Mouse (Mus musculus) hindbrain, embryonic 16.5 days (tissue): Measurements from ENCODE around the gene Ptprn2. TPM values are rescaled to one million over a fixed set of nuclear protein-coding genes. Genes with fewer than 3 reads are reported as not detected.

ENCODE experiments used
- ATAC-seq: fragments of 200-750 bp; cut with Nextera tagmentation; 2 replicates; pipeline ENCODE4 v1.8.0; 2017; ENCODE audit warnings: moderate TSS enrichment, moderate library complexity
- H3K27ac ChIP-seq: fragments of 300-500 bp; sonication (generic); 2 replicates; pipeline ENCODE4 v1.5.1; 2014; ENCODE audit warnings: low read depth, mild to moderate bottlenecking, control low read depth, low read length, moderate library complexity
- H3K27me3 ChIP-seq: fragments of 300-500 bp; sonication (generic); replicated peaks from 2 replicates; pipeline ENCODE4 v1.6.1; 2014; ENCODE audit warnings: low read length; ENCODE audit not compliant: control insufficient read depth, insufficient read depth
- H3K36me3 ChIP-seq: fragments of 300-500 bp; sonication (generic); 2 replicates; pipeline ENCODE4 v1.6.1; 2014; ENCODE audit warnings: mild to moderate bottlenecking, low read length, moderate library complexity, mixed read lengths; ENCODE audit not compliant: control insufficient read depth, insufficient read depth
- H3K4me1 ChIP-seq: fragments of 300-500 bp; sonication (generic); 2 replicates; pipeline ENCODE4 v1.6.1; 2014; ENCODE audit warnings: low read depth, low read length; ENCODE audit not compliant: control insufficient read depth, insufficient read depth
- H3K4me2 ChIP-seq: fragments of 300-500 bp; sonication (generic); 2 replicates; pipeline ENCODE4 v1.6.1; 2014; ENCODE audit warnings: mild to moderate bottlenecking, low read length, control low read depth, moderate library complexity
- H3K4me3 ChIP-seq: fragments of 300-500 bp; sonication (generic); 2 replicates; pipeline ENCODE4 v1.5.1; 2014; ENCODE audit warnings: mild to moderate bottlenecking, low read length, control low read depth, moderate library complexity
- H3K9ac ChIP-seq: fragments of 300-500 bp; sonication (generic); 2 replicates; pipeline ENCODE4 v1.6.1; 2014; ENCODE audit warnings: low read depth, mild to moderate bottlenecking, control low read depth, low read length, moderate library complexity
- H3K9me3 ChIP-seq: fragments of 300-500 bp; sonication (generic); 2 replicates; pipeline ENCODE4 v1.6.1; 2014; ENCODE audit warnings: mild to moderate bottlenecking, low read length, moderate library complexity; ENCODE audit not compliant: control insufficient read depth
- WGBS: fragments of 180-500 bp; shearing (Covaris S2); extraction: QIAGEN DNeasy Blood & Tissue Kit; methylation state at CpG from one replicate; pipeline ENCODE4 v1.1.7; 2014; 5-methylcytosine and 5-hydroxymethylcytosine counted together
- polyA plus RNA-seq: library from polyadenylated mRNA; unstranded; fragments of >200 nt; fragmentation: Nextera tagmentation; extraction: Ambion mirVana; gene quantifications from 2 replicates; pipeline ENCODE4 v1.2.1, GENCODE M21; 2015

Gene Ptprn2
- polyA plus RNA-seq, 1 experiment from 2014 or later: 11.7 TPM

- Histone ChIP-seq H3K9me3 (no peaks in the 10 kb centered on the region), H3K27me3 (no peaks in the 10 kb centered on the region), H3K36me3 (no peaks in the 10 kb centered on the region), H3K4me1 (peaks cover 6% of the 10 kb centered on the region), H3K4me3 (no peak overlapping the region), H3K27ac (peak overlapping the region; percentile 1; the same call in 1 of the 2 replicates), H3K4me2 (no peak overlapping the region), H3K9ac (no peak overlapping the region)
- ATAC-seq: peak; percentile 82
- WGBS: 50% methylated on average over 8 of the region's 8 CpGs
Observed at GRCm38 (mm10) chr12:116968215-116968939, 482.9 kb downstream of the Ptprn2 start.

DNA sequence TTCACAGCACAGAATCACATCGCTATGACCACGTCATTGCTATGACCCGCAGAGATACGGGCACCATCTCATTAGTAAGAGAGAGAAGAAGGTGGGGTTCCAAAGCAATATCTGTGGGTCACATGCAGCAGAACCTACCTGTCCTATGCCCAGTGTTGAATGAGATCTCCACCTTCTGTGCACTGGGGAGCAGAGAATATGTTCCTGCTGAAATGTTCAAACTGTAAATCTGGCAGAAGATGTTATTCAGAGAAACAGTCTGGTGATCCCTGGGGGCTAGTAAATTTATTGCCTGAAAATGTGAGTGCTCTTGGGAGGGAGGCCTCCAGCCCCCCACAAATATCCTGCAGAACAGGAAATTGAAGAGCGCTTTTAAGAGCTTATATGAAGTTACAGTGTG lies 490.0 kb downstream of the Ptprn2 start:
- Histone ChIP-seq H3K4me3 (no peak overlapping the region), H3K36me3 (no peaks in the 10 kb centered on the region), H3K9me3 (no peaks in the 10 kb centered on the region), H3K4me2 (no peak overlapping the region), H3K9ac (no peak overlapping the region), H3K4me1 (peaks cover 2% of the 10 kb centered on the region), H3K27me3 (no peaks in the 10 kb centered on the region), H3K27ac (no peak overlapping the region)
- 88% methylated on average over 5 of the region's 5 CpGs for WGBS
- ATAC-seq: no peak

DNA sequence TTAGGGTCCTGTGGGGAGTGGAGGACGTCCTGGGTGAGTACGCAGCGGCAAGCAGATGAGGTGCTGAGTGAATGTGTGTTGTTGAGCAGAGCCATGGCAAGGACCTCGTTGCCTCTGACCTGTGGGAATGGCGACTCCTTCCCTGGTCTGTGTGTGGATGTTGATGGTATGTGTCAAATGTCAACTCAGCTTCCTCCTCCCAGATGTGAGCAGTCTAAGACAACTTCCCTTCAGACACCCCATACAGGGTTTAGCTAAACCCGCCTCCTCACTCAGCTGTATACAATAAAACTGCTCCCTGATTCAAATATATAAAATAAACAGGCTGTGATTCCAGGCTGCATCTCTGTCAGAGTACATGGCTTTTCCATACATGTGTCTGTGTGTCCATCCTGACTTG lies 491.5 kb downstream of the Ptprn2 start:
- Histone ChIP-seq H3K27me3 (no peaks in the 10 kb centered on the region), H3K4me1 (peaks cover 2% of the 10 kb centered on the region), H3K4me3 (no peak overlapping the region), H3K36me3 (no peaks in the 10 kb centered on the region), H3K27ac (no peak overlapping the region), H3K9me3 (no peaks in the 10 kb centered on the region), H3K4me2 (no peak overlapping the region), H3K9ac (no peak overlapping the region)
- ATAC-seq: no peak
- 85% methylated on average over 6 of the region's 6 CpGs for WGBS

DNA sequence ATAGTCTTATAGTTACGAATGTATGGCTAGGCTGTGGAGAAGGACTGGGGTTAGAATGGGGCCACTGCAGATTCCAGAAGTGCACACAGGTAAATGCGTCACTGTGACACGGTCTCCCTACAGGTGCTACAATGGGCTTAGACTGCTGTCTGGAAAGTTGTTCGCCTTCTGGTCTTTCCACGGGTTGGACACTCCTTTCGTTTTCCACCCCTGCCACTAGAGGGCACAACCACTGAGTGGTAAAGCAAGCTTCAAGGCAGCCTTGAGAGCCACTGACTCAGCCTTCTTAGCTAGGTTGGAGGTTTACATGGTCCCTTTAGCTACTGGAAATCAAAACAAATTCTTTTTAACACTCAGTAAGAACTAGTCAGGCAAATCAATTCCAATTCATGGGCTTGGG lies 492.7 kb downstream of the Ptprn2 start:
- WGBS: 91% methylated on average over 6 of the region's 6 CpGs
- Histone ChIP-seq H3K9me3 (no peaks in the 10 kb centered on the region), H3K9ac (no peak overlapping the region), H3K27ac (no peak overlapping the region), H3K4me2 (no peak overlapping the region), H3K36me3 (no peaks in the 10 kb centered on the region), H3K4me3 (no peak overlapping the region), H3K4me1 (peaks cover 2% of the 10 kb centered on the region; the same call in 1 of the 2 replicates), H3K27me3 (no peaks in the 10 kb centered on the region)
- ATAC-seq: no peak

DNA sequence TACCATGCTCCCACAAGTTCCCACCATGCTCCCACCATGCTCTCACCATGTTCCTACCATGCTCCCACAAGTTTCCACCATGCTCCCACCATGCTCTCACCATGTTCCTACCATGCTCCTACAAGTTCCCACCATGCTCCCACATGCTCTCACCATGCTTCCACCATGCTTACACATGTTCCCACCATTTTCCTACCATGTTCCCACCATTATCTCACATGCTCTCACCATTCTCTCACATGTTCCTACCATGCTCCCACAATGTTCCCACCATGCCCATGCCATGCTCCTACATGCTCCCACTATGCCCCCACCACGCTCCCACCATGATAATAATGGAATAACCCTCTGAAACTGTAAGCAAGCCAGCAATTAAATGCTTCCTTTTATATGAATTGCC lies 495.8 kb downstream of the Ptprn2 start:
- Histone ChIP-seq H3K4me1 (peaks cover 2% of the 10 kb centered on the region; the same call in 1 of the 2 replicates), H3K27ac (no peak overlapping the region), H3K36me3 (no peaks in the 10 kb centered on the region), H3K4me2 (no peak overlapping the region), H3K4me3 (no peak overlapping the region), H3K27me3 (no peaks in the 10 kb centered on the region), H3K9ac (no peak overlapping the region), H3K9me3 (no peaks in the 10 kb centered on the region)
- no peak for ATAC-seq
- WGBS: 87% methylated on average over 1 of the region's 1 CpGs

DNA sequence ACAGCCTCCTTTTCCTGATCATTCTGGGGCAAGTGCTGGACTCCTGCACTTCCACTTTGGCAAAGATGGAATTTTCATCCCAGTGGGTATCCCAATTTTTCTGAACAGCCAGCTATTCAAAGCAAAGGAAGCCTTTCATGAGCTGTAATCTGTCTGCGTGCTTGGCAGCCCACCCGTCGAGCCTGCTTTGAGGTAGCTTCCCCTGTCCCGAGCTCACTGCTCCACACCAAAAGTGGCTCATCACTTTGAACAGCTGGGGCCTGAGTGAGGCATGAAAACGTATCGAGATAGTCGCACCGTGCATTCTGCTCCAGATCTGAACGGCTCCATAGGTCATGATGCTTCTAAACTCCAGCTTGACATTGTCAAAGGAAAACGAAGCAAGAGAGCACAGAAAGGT lies 503.6 kb downstream of the Ptprn2 start:
- Histone ChIP-seq H3K4me2 (no peak overlapping the region), H3K9me3 (no peaks in the 10 kb centered on the region), H3K27me3 (no peaks in the 10 kb centered on the region), H3K9ac (no peak overlapping the region), H3K36me3 (no peaks in the 10 kb centered on the region), H3K4me1 (no peaks in the 10 kb centered on the region), H3K27ac (no peak overlapping the region), H3K4me3 (no peak overlapping the region)
- no peak for ATAC-seq
- WGBS: 28% methylated on average over 10 of the region's 10 CpGs

DNA sequence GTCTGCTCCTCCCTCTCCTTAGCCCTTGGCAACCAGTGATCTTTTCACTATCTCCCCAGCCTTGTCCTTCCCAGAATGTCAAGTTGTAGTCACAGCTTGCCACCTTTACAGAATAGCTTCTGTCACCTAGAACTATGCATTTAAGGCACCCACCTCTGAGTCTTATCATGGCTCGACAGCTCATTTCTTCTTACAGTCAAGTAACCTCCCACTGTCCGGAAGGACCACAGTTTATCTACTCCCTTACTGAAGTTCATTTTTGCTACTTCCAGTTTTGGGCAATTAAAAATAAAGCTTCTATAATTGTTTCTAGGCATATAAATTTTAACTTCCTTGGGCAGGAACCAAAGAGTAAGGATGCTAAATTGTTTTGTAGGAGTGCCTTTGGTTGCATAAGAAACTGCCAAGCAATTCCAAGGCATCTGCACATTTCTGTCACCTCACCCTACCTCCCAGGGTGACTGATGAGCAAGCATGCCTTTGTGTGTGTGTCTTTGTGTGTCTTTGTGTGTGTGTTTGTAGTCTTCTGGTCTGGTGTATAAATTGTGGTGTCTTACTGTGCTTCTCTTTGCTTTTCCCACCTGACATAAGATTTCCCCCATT lies 516.1 kb downstream of the Ptprn2 start:
- 81% methylated on average over 2 of the region's 2 CpGs for WGBS
- Histone ChIP-seq H3K4me2 (no peak overlapping the region), H3K27me3 (no peaks in the 10 kb centered on the region)

GRCm38 (mm10) chr12:117016753-117017595 lies 531.5 kb downstream of the Ptprn2 start:
- peak; percentile 37; the same call in 1 of the 2 replicates for ATAC-seq
- H3K9me3 ChIP-seq: no peaks in the 10 kb centered on the region
- no peak overlapping the region for H3K9ac ChIP-seq
- H3K4me3 ChIP-seq: no peak overlapping the region
- no peak overlapping the region for H3K4me2 ChIP-seq
- H3K27ac ChIP-seq: no peak overlapping the region
- no peaks in the 10 kb centered on the region for H3K36me3 ChIP-seq
- 41% methylated on average over 15 of the region's 15 CpGs for WGBS
- no peaks in the 10 kb centered on the region for H3K4me1 ChIP-seq
- H3K27me3 ChIP-seq: no peaks in the 10 kb centered on the region

More for the DNA sequence above, 516.1 kb downstream of the Ptprn2 start:
- Histone ChIP-seq H3K9ac (no peak overlapping the region), H3K9me3 (no peaks in the 10 kb centered on the region), H3K4me1 (no peaks in the 10 kb centered on the region), H3K27ac (no peak overlapping the region), H3K36me3 (no peaks in the 10 kb centered on the region), H3K4me3 (no peak overlapping the region)
- no peak for ATAC-seq

- H3K4me1 ChIP-seq: no peaks in the 10 kb centered on the region
- H3K27me3 ChIP-seq: no peaks in the 10 kb centered on the region
- no peaks in the 10 kb centered on the region for H3K36me3 ChIP-seq
- no peak overlapping the region for H3K27ac ChIP-seq
- H3K4me3 ChIP-seq: no peak overlapping the region
- no peak for ATAC-seq
- no peaks in the 10 kb centered on the region for H3K9me3 ChIP-seq
- WGBS: 15% methylated on average over 2 of the region's 2 CpGs
- no peak overlapping the region for H3K4me2 ChIP-seq
- no peak overlapping the region for H3K9ac ChIP-seq
Observed at GRCm38 (mm10) chr12:117017912-117018311, 532.4 kb downstream of the Ptprn2 start.
